Mouse (Mus musculus) kidney, postnatal 10 days (tissue): ENCODE measurements at regions not wholly inside any gene's neighbourhood (a gene's known extent, or its start where the extent isn't known, plus 50 kb on each side); places are given as distances from the start of the nearest gene placed in this dataset.
A peak's percentile ranks its signal among the peaks of the same experiment; 100 is the strongest.

ENCODE experiments used
- DNase-seq: peaks from one replicate; pipeline ENCODE4 v3.0.0; 2021; ENCODE audit warnings: mixed read lengths

DNA sequence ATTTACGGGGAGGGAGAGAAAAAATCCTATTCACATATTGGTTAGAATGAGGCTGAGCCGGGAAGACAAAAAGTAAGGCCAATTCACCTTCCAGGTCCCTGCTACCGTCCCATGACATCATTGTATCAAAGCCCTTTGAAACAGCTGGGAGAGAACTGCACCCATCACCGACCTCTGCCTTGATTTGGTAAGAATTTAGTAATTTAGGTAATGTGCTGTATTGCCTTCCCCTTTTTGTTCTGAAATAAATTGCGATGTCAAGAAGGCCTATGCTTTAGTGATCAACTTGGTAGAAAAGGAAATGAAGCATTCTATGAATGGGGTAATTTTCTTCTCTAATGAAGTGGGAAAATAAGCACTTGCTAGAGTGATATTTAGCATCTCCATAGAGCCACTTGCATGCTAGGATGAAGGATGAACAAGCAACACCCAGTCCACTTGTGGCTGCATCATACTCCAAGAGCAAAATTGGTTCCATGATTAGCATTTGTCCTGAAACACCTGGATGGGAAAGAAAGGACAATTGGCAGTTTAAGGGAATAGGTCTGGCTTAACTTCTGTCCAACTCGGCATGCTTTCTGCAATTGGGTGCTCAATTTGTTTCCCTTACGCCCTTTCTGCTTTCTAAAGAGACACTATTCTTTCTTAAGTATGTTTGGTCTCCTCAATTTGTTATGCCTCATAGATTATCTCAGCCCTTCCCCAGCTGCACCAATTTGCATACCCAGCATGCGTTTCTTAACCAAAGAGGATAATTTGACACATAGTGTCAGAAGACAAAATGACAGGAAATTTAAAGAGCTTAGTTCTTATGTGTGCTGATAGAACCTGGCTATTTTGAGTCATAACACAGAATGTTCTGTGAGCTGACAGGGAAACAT, 114.2 kb upstream of the Kitl start:
- DNase-seq: no peak

DNA sequence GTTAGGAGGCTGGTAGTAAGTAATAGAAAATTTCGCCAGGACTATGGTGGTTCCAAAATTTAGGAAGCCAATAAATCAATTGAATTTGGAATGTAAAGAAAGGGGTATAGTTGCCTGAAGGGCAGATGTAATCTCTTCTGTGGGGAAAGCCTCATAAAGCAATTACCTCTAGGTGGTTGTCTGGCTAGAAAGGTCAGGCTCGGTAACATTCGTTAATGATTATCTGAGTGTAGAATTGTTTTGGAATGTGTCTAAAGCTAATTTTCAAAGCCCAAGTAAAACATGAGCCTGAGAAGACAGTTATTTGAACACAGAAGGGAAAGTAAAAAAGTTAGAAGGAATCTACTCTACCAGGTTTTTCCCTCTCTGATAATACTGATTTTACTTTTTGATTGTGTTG, 121.4 kb upstream of the Kitl start:
- DNase-seq: no peak

DNA sequence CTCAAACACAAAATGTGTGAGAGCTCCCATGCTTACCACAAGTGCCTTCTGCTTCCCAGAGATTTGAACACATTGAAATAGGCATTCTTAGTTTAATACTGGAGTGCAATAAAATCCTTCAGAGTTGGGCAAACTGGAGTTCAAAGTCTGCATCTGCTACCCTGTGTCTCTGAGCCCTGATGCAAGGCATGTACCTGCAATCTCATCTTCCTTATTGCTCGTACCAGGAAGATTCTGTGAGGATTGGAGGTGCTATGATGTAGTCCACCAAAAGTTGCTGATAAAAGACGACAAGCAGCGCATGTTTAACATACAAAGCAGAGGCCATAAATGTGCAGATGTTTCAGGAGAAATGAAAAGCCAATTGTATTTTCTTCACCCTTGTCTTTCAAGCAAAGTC, 123.5 kb upstream of the Kitl start:
- DNase-seq: no peak

DNA sequence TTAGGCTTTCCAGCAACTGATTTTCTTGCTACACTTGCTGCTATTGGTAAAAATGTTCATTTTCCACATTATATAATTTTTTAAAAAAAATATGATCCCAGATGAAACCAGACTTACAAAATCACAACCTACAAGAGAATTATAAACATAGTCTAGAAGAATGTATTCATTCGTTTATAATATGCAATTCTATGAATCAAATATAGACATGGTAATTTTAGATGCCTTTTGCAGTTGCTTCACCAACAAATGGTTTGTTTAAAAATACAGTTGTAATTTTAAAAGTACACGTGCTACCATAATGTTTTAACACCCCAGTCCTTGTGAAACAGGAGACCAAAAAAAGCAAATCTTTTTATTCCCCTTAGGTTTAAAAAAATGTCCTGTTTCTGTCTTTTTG, 122.4 kb upstream of the Csl start:
- no peak for DNase-seq

DNA sequence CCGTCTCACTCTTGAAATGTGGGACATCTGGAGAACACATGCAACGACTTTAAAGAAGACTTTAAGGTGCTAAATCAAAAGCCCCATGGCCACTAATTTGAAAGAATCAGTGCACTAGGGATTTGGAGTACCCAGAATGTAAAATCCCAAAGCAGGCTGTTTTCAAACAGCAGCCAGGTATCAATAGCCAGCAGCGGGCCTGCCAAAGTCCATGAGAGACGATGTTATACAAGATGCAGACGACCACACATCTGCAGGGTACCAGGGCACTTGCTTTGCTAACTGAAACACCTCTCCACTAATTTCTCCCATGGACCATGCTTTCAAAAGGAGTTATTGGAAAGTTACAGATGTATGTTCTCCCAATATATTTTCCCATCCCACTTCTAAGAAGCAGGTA, 119.9 kb upstream of the Csl start:
- no peak for DNase-seq

DNA sequence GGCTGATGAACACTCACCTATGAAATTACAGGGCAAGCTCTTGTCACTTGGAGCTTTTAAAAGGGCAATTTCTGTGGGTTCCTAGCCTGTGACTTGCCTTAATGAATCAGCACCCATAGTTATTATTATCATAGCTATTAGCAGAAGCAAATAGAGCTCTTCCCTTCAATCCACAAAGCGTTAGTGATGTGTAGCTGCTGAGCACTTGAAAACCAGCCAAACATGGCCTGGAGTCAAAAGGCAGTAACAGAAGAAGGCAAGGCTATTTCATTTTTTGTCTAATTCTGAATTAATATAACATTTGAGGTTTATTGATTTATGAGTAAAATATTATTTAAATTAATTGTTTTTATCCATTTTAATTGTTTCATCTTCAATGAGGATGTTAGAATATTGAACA, 105.3 kb upstream of the Csl start:
- DNase-seq: no peak

DNA sequence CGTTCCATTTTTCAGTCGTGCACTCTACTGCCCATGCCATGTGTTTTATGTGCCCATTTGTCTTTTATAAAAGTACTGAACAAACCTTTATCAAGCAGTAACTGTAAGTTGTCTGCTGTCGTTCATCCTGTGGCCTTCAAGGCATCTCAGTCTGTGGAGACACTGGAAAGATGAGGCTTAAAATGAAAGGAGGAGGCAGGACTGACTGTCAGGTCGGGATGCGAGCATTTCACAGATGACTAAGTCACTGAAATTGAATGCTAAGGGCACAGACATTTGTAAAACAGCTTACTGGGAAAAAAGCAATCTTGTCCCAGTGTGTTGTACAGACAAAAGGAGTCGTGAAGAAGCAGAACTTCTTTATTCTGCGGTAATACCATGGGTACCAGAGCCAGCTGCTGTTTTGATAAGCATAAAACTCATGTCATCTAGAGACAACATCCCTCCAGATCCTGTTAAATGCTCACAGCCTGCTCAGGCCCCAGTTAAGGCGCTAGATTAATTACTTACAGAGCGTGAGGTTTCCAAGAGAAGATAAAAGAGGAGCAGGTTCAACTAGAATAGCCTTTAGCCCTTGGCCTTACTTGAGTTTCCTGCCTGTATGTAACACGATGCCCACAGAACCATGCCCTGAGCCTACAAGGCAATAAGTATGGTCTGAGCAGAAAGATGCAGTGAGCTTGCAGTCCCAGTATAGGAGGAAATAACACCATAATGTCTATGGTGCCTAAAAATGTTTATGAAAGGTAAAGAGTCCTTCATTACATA, 101.0 kb upstream of the Csl start:
- DNase-seq: no peak

DNA sequence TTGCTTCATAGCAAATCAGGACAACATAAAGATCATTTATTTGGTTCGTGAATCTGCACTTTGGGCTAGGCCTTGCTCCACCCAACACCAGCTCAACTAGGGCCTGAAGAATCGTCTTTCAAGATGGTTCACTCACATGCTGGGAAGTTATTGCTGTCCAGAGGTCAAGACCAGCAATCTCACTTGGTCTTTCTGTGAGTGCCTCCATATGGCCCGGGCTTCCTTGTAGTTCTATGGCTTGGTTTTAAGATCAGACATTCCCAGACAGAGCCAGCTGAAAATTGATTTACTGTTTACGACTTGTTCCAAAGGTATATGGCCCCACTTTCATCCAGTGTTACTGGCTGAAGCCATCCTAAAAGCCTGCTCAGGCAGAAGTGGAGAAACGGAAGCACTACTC, 84.7 kb upstream of the Csl start:
- DNase-seq: no peak

DNA sequence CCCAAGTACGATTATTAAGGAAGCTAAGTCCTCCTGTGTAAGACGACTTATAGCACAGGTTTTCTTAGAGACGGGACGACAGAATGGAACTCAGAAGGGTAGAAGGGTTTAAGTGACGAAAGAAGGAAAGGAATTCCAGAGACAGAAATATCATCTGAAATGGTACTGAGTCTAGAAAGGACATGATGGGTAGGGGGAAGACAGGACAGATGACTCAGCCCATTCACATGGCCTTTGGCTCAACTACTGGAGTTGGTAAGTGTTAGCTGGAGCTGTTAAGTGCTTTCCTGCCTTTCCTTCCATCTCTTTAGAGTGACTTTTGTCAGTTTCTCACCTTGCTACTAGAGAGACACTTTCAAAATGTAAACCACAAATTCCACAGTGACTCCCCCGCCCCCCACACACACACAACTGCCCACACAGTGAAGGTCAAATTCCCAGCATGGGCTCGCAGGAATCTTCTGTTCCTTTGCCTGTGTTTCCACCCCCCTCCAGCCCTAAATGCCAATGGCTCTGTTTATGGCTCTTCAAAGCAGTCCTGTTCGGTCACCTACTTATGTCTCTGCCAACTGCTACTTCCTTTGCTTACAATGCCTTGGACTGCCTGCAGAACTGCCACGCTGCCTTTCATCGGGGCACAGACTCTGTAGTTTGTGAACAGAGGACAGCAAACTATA, 81.8 kb upstream of the Csl start:
- DNase-seq: peak; percentile 5

DNA sequence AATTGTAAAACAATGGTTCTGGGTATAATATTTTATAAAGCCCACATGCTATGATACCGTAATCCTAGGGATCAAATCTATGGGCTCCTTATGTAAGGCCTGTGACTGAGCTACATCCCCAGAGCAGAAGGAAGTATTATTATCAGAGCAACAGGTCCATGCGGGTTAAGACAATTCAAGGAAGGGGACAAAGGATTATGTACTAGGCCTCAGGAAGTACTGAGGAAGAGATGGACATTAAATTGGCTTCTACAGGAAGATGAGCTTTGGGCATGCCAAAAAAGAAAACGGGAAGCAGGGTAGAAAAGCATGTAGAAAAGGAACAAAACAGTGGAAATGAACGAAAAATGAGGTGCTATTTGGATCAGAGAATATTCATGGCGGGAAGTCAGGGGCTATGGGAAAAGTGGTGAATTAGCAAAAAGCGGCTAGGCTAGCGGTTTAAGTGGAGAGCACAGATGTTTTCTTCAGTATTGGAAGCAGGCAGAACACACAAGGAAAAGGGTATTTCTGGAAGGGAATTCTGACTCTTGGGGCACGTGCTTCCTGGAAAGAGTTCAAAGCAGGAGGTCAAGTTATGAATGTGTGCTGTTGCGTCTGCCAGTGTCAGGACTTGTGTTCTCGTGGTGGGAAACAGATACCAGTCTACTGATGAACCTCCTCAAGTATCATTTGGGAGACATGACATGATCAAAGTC, 80.9 kb upstream of the Csl start:
- DNase-seq: peak; percentile 17

DNA sequence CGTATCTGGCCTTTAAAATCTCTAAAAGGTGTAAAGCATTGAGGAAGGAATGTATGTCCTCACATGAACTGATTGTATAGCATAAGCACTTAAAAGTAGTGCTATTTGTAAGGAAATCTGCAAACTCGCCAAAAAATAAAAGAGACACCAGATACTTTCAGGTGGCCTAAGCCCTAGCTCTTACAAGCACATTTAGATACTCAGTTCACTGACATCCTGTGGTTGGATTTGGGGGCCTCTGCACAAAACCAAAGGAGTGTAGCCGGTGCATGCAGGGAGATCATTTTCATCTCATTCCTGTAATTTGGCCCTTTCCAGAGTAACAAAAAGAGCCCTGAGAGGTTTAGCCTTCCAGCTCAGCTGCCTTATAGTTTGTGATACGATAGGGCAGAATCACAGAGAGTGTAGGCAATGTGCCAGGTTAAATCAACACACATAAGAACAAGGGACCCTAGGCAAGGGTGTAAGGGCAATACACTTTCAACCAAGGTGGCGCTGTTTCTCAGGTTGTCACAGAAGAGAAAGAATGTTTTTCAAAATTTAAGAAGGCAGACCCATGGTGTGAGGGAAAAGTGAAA, 77.5 kb upstream of the Csl start:
- peak; percentile 14 for DNase-seq

DNA sequence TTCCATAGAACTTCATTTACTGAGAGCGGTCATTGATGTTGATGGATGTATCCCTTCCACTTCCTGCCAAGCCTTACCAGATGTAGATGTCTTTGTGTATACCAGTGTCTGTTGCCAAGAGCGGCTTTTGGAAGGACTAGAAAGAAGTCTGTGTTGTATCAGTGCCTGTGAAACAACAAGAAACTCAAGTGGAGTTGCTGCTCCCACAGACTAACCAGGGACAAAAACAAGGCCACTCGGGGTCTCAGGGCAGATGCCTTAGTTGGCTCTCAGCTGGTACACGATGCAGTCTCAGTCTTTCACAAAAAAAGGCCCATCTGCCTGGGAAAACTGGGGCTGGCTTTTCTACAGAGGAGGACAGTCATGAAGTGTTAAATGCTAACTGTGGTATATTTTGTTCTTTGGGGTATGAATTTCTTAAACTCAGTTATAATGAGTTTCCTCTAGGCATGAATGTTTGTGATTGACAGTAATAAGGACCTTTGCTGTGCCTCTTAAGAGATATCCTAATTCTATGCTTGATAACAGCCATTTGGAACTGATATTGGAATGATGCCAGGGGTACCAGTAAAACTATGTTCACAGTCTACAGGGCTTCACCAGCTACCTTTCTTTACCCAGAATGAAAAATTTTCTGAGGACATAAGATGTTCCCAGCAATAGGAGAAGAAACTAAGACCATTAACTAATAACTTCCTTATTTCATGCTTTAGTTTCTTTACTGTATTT, 75.6 kb upstream of the Csl start:
- DNase-seq: peak; percentile 12

DNA sequence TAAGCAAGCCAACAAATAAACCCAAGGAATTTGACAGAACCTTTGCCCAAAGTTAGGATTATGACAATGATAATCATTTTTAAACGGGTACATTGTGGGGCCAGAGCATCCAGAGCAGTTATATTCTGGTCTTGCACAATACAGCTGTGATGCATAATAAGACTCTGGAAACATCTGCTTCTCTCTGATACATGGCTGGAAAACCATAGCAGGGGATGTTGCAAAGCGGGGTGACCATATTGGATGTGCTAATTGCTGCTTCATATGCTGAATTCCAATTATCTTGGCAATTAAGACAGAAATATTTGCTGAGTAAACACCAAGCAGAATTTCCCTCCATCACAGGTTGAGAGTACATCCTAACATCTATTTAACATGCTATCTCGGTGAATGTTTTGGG, 70.5 kb upstream of the Csl start:
- no peak for DNase-seq

DNA sequence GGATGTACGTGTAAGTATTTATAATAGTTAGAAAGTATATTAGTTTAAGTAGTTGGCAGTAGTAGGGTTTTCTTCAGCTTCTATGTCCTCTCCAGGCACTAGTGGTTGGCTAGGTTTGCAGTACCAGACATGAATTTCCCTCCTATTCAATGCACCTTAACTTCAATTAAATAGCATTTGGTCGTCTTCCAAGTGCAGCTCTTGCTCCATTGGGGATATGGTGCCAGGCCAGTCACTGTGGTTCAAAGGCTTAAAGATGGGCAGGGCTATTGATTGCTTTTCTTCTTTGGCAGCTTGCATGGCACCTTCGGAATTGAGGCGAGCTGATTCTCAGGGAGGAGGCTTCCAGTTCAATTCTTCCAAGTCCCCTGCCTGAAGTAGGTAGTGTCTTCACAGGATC, 68.0 kb upstream of the Csl start:
- no peak for DNase-seq

DNA sequence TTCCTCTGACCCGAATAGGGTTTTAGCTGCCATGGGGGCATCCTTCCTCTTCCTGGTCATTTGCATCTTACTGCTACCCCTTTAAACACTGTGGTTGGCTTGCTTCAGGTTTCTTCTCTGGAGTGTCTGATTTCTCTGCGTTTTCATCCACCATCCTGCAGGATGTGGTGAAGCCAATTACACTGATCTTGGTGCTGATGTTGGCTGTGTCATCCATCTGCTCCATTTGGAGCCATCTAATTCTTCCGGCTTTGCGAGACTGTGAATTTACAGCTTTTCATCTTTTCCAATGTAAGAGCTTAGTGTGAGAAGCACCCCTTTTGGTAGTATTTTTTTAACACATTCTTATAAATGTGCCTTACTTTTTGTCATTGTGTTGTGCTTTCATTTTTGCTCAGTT, 66.4 kb upstream of the Csl start:
- no peak for DNase-seq

DNA sequence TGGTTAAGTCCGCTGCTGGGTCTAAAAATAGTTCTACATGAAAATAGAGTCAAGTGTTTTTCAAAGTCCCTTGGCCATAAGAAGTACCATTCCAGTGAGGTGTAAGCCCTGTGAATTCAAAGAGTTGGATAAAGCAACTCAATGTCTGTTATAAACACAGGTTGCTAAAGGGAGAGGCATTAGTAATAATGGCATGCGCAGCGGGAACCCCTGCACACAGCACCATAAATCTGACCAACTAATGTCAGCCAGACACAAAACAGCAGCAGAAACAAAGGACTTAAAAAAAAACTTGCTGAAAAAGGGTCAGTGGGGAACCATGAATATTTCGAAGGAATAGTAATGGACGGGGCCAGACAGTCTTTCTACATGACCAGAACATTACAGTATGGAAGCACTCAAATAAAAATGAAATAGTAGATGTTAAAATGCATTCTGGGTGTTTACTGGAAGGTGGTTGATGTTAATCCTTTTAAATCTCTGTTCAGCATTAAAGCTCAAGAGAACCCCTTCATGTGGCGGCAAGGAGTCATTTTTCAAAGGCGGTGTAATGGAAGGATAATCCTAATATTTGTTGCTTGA, 52.7 kb upstream of the Csl start:
- no peak for DNase-seq

DNA sequence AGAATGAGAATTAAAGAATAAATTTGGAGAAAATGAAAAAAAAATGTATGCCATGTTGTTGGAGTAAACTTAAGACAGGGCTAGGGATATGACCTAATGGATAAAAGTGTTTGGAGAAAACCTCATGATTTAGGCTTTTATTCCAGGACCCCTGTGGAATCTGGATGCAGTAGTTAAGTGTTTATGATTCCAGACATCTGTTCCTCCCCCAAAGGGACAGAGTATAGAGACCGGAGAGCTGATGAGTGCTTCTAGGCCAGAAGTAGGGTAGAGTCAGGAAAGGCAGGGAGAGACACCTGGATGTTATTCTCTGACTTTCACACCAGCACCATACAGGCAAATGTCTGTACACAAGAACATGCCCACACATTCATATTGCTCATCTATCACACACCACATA, 52.0 kb upstream of the Csl start:
- DNase-seq: no peak
